Mouse (Mus musculus): ENCODE data around the gene Gm10842. TPM values are rescaled to one million over a fixed set of nuclear protein-coding genes. Genes with fewer than 3 reads are reported as not detected.
"Not testable (repeated sequence)": the region's sequence is repeated elsewhere in the genome, so short reads cannot be mapped to it uniquely, and the experiment has no call there.

The Gm10842 gene
- not detected in 2 replicates for polyA plus RNA-seq (2016; fragmentation: Nextera tagmentation; extraction: Ambion mirVana)

DNA sequence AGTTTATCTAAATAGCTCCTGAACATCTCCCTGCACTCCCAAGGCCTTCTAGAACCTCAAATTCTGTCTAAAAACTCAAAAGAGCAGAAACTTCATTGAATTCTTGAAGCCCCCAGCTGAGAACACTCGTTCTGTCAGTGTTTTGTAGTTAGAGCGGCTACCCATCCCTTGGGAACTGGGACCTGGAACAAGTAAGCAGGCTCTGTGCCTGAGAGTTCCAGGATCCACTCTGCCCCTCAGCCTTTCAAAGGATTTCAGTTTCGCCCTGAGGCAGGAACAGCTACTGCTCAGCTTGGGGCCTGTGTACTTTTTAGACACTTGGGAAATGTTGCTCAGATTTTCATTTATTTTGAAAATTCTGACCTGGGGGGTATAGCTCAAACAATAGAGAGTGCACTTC lies at the start of gene Gm10842:
Gene Gm10842, plus strand, starts transcription at position 301 of the 400 bp plus-strand sequence.
- Histone ChIP-seq H3K9me3 (no peaks in the 10 kb centered on the region), H3K27ac (no peak within 1 kb of the TSS), H3K4me1 (replicated peaks) (peaks cover 7% of the 10 kb centered on the region), H3K36me3 (peaks cover 2% of the 10 kb centered on the region; the same call in 1 of the 2 replicates), H3K4me3 (no peak within 1 kb of the TSS), H3K27me3 (ENCODE audit: insufficient read depth, poor library complexity, severe bottlenecking) (peaks cover 8% of the 10 kb centered on the region)
- WGBS, result 69% methylated on average over 3 of the region's 3 CpGs
- no peak for DNase-seq (ENCODE audit: low spot score)

DNA sequence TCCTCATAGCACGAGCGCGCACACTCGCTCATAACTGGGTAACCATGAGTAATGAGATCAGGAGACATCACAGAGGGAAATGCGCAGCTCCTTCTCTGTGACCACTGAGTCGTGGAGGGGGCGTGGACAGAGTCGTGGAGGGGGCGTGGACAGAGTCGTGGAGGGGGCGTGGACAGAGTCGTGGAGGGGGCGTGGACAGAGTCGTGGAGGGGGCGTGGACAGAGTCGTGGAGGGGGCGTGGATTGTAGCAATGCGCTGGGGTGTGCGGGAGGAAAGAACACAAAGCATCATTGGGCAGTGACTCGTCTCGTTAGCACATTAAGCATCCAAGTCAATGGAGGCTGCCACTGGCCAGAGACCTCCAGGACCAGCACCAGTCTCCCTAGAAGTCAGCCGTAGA lies 34.2 kb upstream of the Gm10842 start:
- not testable (repeated sequence) for DNase-seq (ENCODE audit: low spot score); H3K36me3 ChIP-seq; H3K4me3 ChIP-seq; H3K27ac ChIP-seq; H3K4me1 ChIP-seq (replicated peaks); H3K9me3 ChIP-seq; H3K27me3 ChIP-seq (ENCODE audit: insufficient read depth, poor library complexity, severe bottlenecking)
- 80% methylated on average over 22 of the region's 22 CpGs for WGBS

DNA sequence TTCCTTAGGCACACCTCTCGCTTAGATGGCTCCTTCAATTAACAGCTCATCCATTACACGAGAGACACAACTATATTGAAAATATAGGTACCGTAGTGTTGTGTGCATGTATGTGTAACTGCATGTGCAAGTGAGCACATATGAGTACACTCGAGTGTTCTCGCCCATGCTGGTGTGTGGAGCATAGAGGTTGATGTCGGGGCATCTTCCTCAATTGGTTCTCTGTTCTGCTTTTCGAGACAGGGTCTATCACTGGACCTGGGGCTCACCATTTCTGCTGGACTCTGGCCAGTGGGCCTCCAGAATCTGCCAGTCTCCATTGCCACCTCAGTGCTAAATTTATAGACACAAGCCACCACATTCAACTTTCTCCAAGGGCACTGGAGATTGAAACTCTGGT lies 28.9 kb upstream of the Gm10842 start:
- Histone ChIP-seq H3K27ac (no peak overlapping the region), H3K9me3 (no peaks in the 10 kb centered on the region), H3K36me3 (no peaks in the 10 kb centered on the region), H3K4me1 (replicated peaks) (no peaks in the 10 kb centered on the region), H3K4me3 (no peak overlapping the region), H3K27me3 (ENCODE audit: insufficient read depth, poor library complexity, severe bottlenecking) (no peaks in the 10 kb centered on the region)
- 90% methylated on average over 7 of the region's 7 CpGs for WGBS
- DNase-seq (ENCODE audit: low spot score), result no peak

DNA sequence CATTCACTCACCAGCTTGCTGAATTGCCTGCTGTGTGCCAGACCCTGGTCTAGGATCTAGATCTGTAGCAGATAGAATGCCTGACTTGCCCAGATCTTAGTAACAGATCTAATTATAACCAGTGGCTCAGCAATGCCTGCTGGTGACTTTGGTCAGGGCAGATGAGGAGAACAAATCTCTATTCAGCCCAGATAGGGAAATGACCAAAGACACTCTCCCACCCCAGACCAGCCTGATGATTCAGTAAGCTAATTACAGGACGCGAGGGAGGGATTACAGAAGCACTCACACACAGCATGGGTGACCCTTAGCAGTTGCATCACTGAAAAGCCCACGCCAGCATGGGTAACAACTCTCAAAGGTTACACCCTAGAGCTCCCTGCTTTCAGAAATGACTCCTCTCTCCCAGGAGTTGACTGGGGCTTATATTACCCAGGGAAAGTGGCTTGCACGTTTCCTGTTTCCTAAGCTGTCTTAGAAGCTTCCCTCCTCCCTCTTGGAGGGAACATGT lies 26.1 kb upstream of the Gm10842 start:
- 40% methylated on average over 4 of the region's 4 CpGs for WGBS
- no peak for DNase-seq (ENCODE audit: low spot score)
- Histone ChIP-seq H3K27ac (no peak overlapping the region), H3K27me3 (ENCODE audit: insufficient read depth, poor library complexity, severe bottlenecking) (no peaks in the 10 kb centered on the region), H3K4me3 (no peak overlapping the region), H3K36me3 (no peaks in the 10 kb centered on the region), H3K4me1 (replicated peaks) (no peaks in the 10 kb centered on the region), H3K9me3 (no peaks in the 10 kb centered on the region)

DNA sequence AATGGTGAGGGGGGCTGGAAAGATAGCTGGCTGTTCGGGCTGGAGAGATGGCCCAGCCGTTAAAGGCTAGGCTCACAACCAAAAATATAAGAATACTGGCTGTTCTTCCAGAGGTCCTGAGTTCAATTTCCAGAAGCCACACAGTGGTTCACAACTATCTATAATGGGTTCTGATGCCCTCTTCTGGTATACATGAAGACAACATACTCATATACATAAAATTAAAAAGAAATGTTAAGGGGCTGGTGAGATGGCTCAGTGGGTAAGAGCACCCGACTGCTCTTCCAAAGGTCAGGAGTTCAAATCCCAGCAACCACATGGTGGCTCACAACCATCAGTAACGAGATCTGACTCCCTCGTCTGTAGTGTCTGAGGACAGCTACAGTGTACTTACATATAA lies 24.9 kb upstream of the Gm10842 start:
- not testable (repeated sequence) for H3K27ac ChIP-seq; H3K9me3 ChIP-seq; H3K36me3 ChIP-seq; H3K4me3 ChIP-seq; H3K4me1 ChIP-seq (replicated peaks); H3K27me3 ChIP-seq (ENCODE audit: insufficient read depth, poor library complexity, severe bottlenecking); DNase-seq (ENCODE audit: low spot score)
- 80% methylated on average over 5 of the region's 5 CpGs for WGBS

DNA sequence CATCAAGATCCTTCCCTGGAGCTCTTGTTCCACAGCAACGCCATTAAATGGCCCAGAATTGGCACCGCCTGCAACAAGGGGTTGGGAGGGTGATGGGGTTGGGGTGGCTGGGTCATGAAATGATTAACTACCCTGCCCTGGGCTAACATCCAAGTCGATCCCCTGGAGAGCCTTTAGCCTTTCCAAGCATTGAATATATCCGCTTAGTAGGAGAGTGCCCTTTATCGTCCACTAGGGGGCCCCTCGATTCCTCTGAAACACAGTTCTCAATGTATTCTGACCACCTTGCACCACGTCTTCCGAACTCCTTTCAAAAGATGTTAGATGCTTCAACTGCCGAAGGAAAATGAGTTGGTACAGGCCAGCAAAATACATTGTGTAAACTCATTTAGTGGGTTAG lies 22.7 kb upstream of the Gm10842 start:
- no peak overlapping the region for H3K4me3 ChIP-seq
- H3K27ac ChIP-seq, result no peak overlapping the region
- H3K9me3 ChIP-seq, result no peaks in the 10 kb centered on the region
- H3K27me3 ChIP-seq (ENCODE audit: insufficient read depth, poor library complexity, severe bottlenecking), result no peaks in the 10 kb centered on the region
- peaks cover 13% of the 10 kb centered on the region for H3K4me1 ChIP-seq (replicated peaks)
- WGBS, result 9% methylated on average over 9 of the region's 9 CpGs
- DNase-seq (ENCODE audit: low spot score), result peak; percentile 50
- H3K36me3 ChIP-seq, result peaks cover 4% of the 10 kb centered on the region

DNA sequence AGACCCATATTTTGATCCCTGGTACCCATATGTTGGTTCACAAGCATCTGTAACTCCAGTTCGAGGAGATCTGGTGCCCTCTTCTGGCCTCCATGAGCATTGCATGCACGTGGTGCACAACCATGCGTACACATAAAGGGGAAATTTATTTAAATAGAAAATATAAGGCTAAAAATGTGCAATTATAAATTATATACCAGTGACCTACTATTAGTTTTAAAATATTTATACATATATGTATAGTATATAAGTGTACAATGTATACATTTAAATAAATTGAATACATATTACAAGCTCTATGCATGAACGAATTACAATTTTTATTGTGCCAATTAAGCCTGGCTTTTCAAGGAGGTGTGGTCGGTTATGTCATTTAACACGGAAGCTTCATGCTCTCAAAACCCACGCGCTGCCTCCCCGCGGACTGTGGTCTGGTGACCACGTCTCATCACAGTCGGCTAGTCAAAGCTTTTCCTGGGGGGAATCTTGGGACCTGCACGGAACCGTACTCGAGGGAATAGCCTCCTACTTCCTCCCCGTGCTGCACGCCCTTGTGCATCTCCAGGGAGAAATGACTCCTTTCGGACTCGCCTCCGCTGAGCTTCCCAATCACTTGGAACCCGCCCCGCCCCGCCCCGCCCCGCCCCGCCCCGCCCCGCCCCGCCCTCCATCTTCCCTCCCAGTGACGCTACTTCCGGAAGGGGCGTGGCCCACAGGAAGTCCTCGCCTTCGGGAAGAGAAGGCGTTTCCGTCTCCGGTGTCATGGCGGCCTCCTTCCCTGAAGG lies 20.8 kb upstream of the Gm10842 start, which contains the start of gene Mettl2:
Gene Mettl2, plus strand, starts transcription at position 691 of the 785 bp plus-strand sequence.
- DNase-seq (ENCODE audit: low spot score), result peak; percentile 91
- 3% methylated on average over 38 of the region's 38 CpGs for WGBS
- peak within 1 kb of the TSS; percentile 82 for H3K4me3 ChIP-seq
- peak within 1 kb of the TSS; percentile 82 for H3K27ac ChIP-seq
- no peaks in the 10 kb centered on the region for H3K27me3 ChIP-seq (ENCODE audit: insufficient read depth, poor library complexity, severe bottlenecking)
- H3K4me1 ChIP-seq (replicated peaks), result peaks cover 13% of the 10 kb centered on the region
- peaks cover 23% of the 10 kb centered on the region for H3K36me3 ChIP-seq
- no peaks in the 10 kb centered on the region for H3K9me3 ChIP-seq

DNA sequence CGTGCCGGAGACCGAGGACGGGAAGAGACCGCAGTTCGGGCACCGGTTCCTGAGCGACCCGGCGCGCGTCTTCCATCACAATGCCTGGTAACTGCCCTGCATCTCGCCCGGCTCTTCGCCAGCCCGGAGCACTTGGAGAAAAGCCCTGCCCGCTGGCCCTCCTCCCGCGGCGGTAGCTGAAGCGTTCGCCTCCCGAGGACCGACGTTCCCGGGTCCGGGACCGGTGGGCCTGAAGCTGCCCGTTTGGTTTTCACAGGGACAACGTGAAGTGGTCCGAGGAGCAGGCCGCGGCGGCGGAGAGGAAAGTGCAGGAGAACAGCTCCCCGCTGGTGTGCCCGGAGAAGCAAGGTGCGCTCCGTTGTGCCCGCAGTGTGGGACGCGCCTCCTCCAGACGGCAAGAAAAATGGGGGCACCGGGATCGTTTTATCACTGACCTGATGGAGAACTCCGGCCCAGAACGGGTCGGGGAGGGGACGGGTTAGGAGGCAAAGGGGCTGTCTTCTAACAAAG lies 20.1 kb upstream of the Gm10842 start:
- H3K27ac ChIP-seq, result peak overlapping the region; percentile 82
- H3K9me3 ChIP-seq, result no peaks in the 10 kb centered on the region
- no peak for DNase-seq (ENCODE audit: low spot score)
- WGBS, result under 1% methylated on average over 49 of the region's 49 CpGs
- peak overlapping the region; percentile 82 for H3K4me3 ChIP-seq
- peaks cover 13% of the 10 kb centered on the region for H3K4me1 ChIP-seq (replicated peaks)
- peaks cover 29% of the 10 kb centered on the region for H3K36me3 ChIP-seq
- H3K27me3 ChIP-seq (ENCODE audit: insufficient read depth, poor library complexity, severe bottlenecking), result no peaks in the 10 kb centered on the region

DNA sequence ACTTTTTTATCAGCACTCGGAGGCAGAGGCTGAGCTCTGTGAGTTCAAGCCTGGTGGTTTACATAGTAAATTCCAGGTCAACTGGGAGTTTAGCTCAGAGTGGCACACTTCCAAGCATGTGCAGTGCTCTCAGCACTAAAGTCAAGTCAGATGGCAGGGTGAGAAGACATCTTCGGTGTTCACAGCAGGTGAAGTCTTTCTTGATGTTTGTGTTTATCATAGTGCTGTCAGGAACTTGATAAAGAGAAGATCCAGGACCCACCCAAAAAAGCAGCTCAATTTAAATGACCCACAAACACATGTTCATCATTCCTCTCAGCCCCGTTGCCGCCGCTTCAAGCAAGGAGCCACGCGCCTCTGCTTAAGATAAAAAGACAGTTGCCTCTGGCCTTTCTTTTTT lies 11.0 kb upstream of the Gm10842 start:
- no peaks in the 10 kb centered on the region for H3K4me1 ChIP-seq (replicated peaks)
- no peaks in the 10 kb centered on the region for H3K27me3 ChIP-seq (ENCODE audit: insufficient read depth, poor library complexity, severe bottlenecking)
- no peak overlapping the region for H3K27ac ChIP-seq
- no peaks in the 10 kb centered on the region for H3K9me3 ChIP-seq
- no peak for DNase-seq (ENCODE audit: low spot score)
- H3K4me3 ChIP-seq, result no peak overlapping the region
- WGBS, result 96% methylated on average over 7 of the region's 7 CpGs
- H3K36me3 ChIP-seq, result peaks cover 99% of the 10 kb centered on the region

DNA sequence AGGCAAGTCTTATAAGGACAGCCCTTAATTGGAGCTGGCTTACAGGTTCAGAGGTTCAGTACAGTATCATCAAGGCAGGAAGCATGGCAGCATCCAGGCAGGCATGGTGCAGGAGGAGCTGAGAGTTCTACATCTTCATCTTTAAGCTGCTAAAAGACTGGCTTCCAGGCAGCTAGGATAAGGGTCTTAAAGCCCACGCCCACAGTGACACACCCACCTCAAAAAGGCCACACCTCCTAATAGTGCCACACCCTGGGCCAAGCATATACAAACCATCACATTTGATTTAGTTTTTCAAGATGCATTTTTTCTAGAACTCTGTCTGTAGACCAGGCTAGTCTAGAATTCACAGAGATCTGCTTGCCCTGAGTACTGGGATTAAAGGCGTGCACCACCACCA lies 9.4 kb upstream of the Gm10842 start:
- not testable (repeated sequence) for H3K27me3 ChIP-seq (ENCODE audit: insufficient read depth, poor library complexity, severe bottlenecking); H3K9me3 ChIP-seq; H3K27ac ChIP-seq; H3K4me3 ChIP-seq; H3K4me1 ChIP-seq (replicated peaks); DNase-seq (ENCODE audit: low spot score)
- 91% methylated on average over 2 of the region's 2 CpGs for WGBS
- H3K36me3 ChIP-seq, result peaks cover 95% of the 10 kb centered on the region

DNA sequence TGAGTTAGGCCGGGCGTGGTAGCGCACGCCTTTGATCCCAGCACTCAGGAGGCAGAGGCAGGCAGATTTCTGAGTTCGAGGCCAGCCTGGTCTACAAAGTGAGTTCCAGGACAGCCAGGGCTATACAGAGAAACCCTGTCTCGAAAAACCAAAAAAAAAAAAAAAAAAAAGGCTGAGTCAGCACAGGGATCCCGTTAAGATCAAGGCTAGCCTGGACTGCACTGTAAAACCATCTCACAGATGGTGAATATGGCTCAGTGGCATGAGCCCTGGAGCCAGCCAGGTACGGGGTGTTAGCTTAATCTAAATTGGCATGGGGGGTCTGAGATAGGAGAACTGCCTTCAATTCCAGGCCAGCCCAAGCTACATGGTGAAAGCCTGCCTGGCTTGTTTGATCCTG lies 6.2 kb upstream of the Gm10842 start:
- H3K9me3 ChIP-seq; H3K4me3 ChIP-seq; DNase-seq (ENCODE audit: low spot score); H3K27ac ChIP-seq; H3K4me1 ChIP-seq (replicated peaks); H3K27me3 ChIP-seq (ENCODE audit: insufficient read depth, poor library complexity, severe bottlenecking): not testable (repeated sequence)
- peaks cover 62% of the 10 kb centered on the region for H3K36me3 ChIP-seq
- 94% methylated on average over 7 of the region's 8 CpGs for whole genome bisulfite sequencing

DNA sequence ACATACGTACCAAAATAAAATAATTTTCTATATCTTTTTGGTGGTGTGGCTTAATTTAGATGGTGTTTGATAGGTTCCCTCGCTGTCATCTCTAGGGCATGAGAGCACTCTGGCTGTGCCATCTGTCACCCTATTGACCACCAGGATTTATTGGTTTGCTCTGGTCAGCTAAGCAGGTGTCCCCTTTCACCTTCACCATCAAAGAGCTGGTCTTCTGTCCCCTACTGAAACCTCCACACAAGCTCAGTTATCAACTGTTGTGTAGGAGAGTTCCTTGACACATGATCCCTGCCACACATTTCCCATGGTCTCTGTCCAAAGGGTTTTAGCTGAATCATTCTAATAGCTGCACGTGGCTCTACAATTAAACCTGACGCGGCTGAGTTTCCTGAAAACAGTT lies 5.6 kb upstream of the Gm10842 start:
- H3K4me3 ChIP-seq, result no peak overlapping the region
- no peak overlapping the region for H3K27ac ChIP-seq
- DNase-seq (ENCODE audit: low spot score), result no peak
- 93% methylated on average over 5 of the region's 5 CpGs for whole genome bisulfite sequencing
- no peaks in the 10 kb centered on the region for H3K27me3 ChIP-seq (ENCODE audit: insufficient read depth, poor library complexity, severe bottlenecking)
- H3K9me3 ChIP-seq, result no peaks in the 10 kb centered on the region
- H3K36me3 ChIP-seq, result peaks cover 56% of the 10 kb centered on the region
- H3K4me1 ChIP-seq (replicated peaks), result no peaks in the 10 kb centered on the region

DNA sequence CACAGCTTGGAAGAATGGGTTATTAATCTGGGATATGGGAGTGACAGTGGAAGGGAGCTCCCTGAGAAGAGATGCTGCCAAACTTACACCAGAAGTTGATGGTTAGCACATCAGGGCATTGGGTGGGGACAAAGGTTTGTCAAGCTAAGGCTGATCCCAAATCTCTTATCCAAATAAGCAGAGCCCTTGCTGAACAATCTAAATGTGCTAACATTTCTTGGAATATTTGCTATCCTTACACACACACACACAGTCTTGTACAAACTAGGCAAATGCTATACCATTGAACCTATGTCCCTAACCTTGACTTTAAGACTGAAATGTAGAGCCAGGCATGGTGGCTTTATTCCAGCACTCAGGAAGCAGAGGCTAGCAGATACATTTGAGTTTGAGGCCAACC lies 3.1 kb upstream of the Gm10842 start:
- Histone ChIP-seq H3K27me3 (ENCODE audit: insufficient read depth, poor library complexity, severe bottlenecking) (no peaks in the 10 kb centered on the region), H3K4me1 (replicated peaks) (no peaks in the 10 kb centered on the region), H3K9me3 (no peaks in the 10 kb centered on the region), H3K36me3 (peaks cover 32% of the 10 kb centered on the region), H3K27ac (no peak overlapping the region), H3K4me3 (no peak overlapping the region)
- no peak for DNase-seq (ENCODE audit: low spot score)
